8 mouse cellular contexts compared by ENCODE assay signal in genomic region chr11:69371601-69372000, GRCm38 (mm10). TPM values are rescaled to one million over a fixed set of nuclear protein-coding genes. Genes with fewer than 3 reads are reported as not detected.
A peak's percentile ranks its signal among the peaks of the same experiment; 100 is the strongest.
DNase-seq lines count a peak whose midpoint lies in the region; ATAC-seq and TF ChIP-seq lines count a peak whose summit lies in the region.

No protein-coding gene starts in this region.

- intact Hi-C loops in left cerebral cortex, postnatal 14 days (cut with DNase I), result no loop called here

- no peak for TF ChIP-seq POLR2A in limb, embryonic 14.5 days (IDR thresholded peaks at IDR 0.05; ENCODE audit: borderline replicate concordance, extremely low read depth, insufficient read depth, insufficient read length)
- no peak for TF ChIP-seq POLR2A in olfactory bulb, adult 2 months (IDR thresholded peaks at IDR 0.05; ENCODE audit: insufficient read depth, low read depth, low read length)

- peaks cover 57% of the 10 kb centered on the region for H3K4me1 ChIP-seq in megakaryocyte, embryonic 14.5 days
- H3K4me1 ChIP-seq in forebrain, embryonic 13.5 days, result peaks cover 51% of the 10 kb centered on the region
- peaks cover 21% of the 10 kb centered on the region for H3K4me1 ChIP-seq in limb, embryonic 14.5 days (ENCODE audit: control insufficient read depth, insufficient read depth, low read length)
- H3K4me1 ChIP-seq in olfactory bulb, adult 2 months (ENCODE audit: control insufficient read depth, insufficient read depth, low read length), result peaks cover 19% of the 10 kb centered on the region

- TF ChIP-seq CTCF in olfactory bulb, adult 2 months (IDR thresholded peaks at IDR 0.05; ENCODE audit: insufficient read depth, low read depth, low read length), result no peak

- peak overlapping the region; percentile 1 for H3K4me3 ChIP-seq in megakaryocyte, embryonic 14.5 days (replicated peaks)
- peak overlapping the region; percentile 18 for H3K4me3 ChIP-seq in forebrain, embryonic 13.5 days
- H3K4me3 ChIP-seq in limb, embryonic 14.5 days (replicated peaks; ENCODE audit: low read length), result no peak overlapping the region
- no peak overlapping the region for H3K4me3 ChIP-seq in olfactory bulb, adult 2 months (ENCODE audit: insufficient read depth, low read depth, low read length)

- peak overlapping the region; percentile 30; the same call in 1 of the 2 replicates for H3K9ac ChIP-seq in forebrain, embryonic 13.5 days
- H3K9ac ChIP-seq in limb, embryonic 14.5 days (ENCODE audit: low read depth, low read length, severe bottlenecking), result no peak overlapping the region

- peaks cover 65% of the 10 kb centered on the region for H3K27me3 ChIP-seq in megakaryocyte, embryonic 14.5 days (replicated peaks)
- H3K27me3 ChIP-seq in forebrain, embryonic 13.5 days, result no peaks in the 10 kb centered on the region
- H3K27me3 ChIP-seq in limb, embryonic 14.5 days (ENCODE audit: control insufficient read depth, insufficient read depth, low read length), result no peaks in the 10 kb centered on the region

- H3K27ac ChIP-seq in forebrain, embryonic 13.5 days, result peak overlapping the region; percentile 85
- H3K27ac ChIP-seq in limb, embryonic 14.5 days (replicated peaks; ENCODE audit: low read depth, low read length), result 0 out of 2 replicates have a peak overlapping the region, but pooled peaks have one; percentile 70
- peak overlapping the region; percentile 10; the same call in 1 of the 2 replicates for H3K27ac ChIP-seq in olfactory bulb, adult 2 months (ENCODE audit: insufficient read depth, low read depth, low read length)

- H3K9me3 ChIP-seq in megakaryocyte, embryonic 14.5 days, result no peaks in the 10 kb centered on the region
- H3K9me3 ChIP-seq in forebrain, embryonic 13.5 days (replicated peaks), result no peaks in the 10 kb centered on the region
- H3K9me3 ChIP-seq in limb, embryonic 14.5 days (ENCODE audit: control insufficient read depth, low read length), result no peaks in the 10 kb centered on the region

- no peak for ATAC-seq in megakaryocyte, adult 5-6 weeks (ENCODE audit: poor library complexity, severe bottlenecking)
- peak; percentile 25; the same call in 1 of the 2 replicates for ATAC-seq in forebrain, embryonic 13.5 days
- no peak for ATAC-seq in limb, embryonic 14.5 days (ENCODE audit: low FRiP score, low read depth)

- no peak for DNase-seq in limb, embryonic 14.5 days (ENCODE audit: low spot score)
- DNase-seq in left cerebral cortex, postnatal 14 days (ENCODE audit: low spot score in 2 of 2), result no peak
- DNase-seq in kidney, adult 9 months, result no peak
- no peak for DNase-seq in kidney, postnatal 14 days

- H3K4me2 ChIP-seq in forebrain, embryonic 13.5 days, result peak overlapping the region; percentile 45
- no peak overlapping the region for H3K4me2 ChIP-seq in limb, embryonic 14.5 days (replicated peaks; ENCODE audit: low read depth, low read length, severe bottlenecking)

- WGBS in forebrain, embryonic 13.5 days, result 32% methylated on average over 12 of the region's 12 CpGs
- 55% methylated on average over 12 of the region's 12 CpGs for WGBS in limb, embryonic 14.5 days
- WGBS in olfactory bulb, adult 2 months, result 35% methylated on average over 12 of the region's 12 CpGs

- H3K36me3 ChIP-seq in megakaryocyte, embryonic 14.5 days (replicated peaks; ENCODE audit: low read length), result no peaks in the 10 kb centered on the region
- H3K36me3 ChIP-seq in forebrain, embryonic 13.5 days (ENCODE audit: poor library complexity, severe bottlenecking), result 0 out of 2 replicates have a peak, but pooled peaks cover 5% of the 10 kb centered on the region
- H3K36me3 ChIP-seq in limb, embryonic 14.5 days (ENCODE audit: control insufficient read depth, insufficient read depth, low read length), result peaks cover 23% of the 10 kb centered on the region

RNA-seq across cellular contexts. Expression of gene Chd3, which starts 2.4 kb away (rescaled TPM):
- polyA plus RNA-seq in megakaryocyte, embryonic 14.5 days (2012; ENCODE audit: insufficient read depth, low replicate concordance), result 14.5 and 29.7 TPM in 2 replicates
- 13.6 and 13.9 TPM in 2 replicates for total RNA-seq in megakaryocyte, adult 5-6 weeks (2015)
- total RNA-seq in megakaryocyte, adult 5-6 weeks (2017), result 17.1 and 19.8 TPM in 2 replicates
- 104 and 106 TPM in 2 replicates for polyA plus RNA-seq in forebrain, embryonic 13.5 days (2015; fragmentation: Nextera tagmentation; extraction: Ambion mirVana)
- 425 and 497 TPM in 2 replicates for polyA plus RNA-seq in limb, embryonic 14.5 days (2012; rRNA removed)
- polyA plus RNA-seq in limb, embryonic 14.5 days (2014; fragmentation: Nextera tagmentation; extraction: Ambion mirVana), result 97.8 and 113 TPM in 2 replicates
- polyA plus RNA-seq in olfactory bulb, adult 2 months (2012; ENCODE audit: insufficient read depth, insufficient read length, low replicate concordance, missing spikeins), result 175 and 278 TPM in 2 replicates
- 100 to 1,000 TPM; 531 to 563 TPM for total RNA-seq in left cerebral cortex, postnatal 14 days (2021)

RNA-seq across cellular contexts. Expression of gene Naa38, which starts 23.7 kb away (rescaled TPM):
- polyA plus RNA-seq in megakaryocyte, embryonic 14.5 days (2012; ENCODE audit: insufficient read depth, low replicate concordance), result 33.8 and 159 TPM in 2 replicates
- total RNA-seq in megakaryocyte, adult 5-6 weeks (2015), result 90.6 and 105 TPM in 2 replicates
- 147 and 161 TPM in 2 replicates for total RNA-seq in megakaryocyte, adult 5-6 weeks (2017)
- polyA plus RNA-seq in forebrain, embryonic 13.5 days (2015; fragmentation: Nextera tagmentation; extraction: Ambion mirVana), result 100.0 and 108 TPM in 2 replicates
- 127 and 131 TPM in 2 replicates for polyA plus RNA-seq in limb, embryonic 14.5 days (2012; rRNA removed)
- 161 and 171 TPM in 2 replicates for polyA plus RNA-seq in limb, embryonic 14.5 days (2014; fragmentation: Nextera tagmentation; extraction: Ambion mirVana)
- polyA plus RNA-seq in olfactory bulb, adult 2 months (2012; ENCODE audit: insufficient read depth, insufficient read length, low replicate concordance, missing spikeins), result not detected in 2 replicates
- 100 to 1,000 TPM in 1 of 2 experiments, 10 to 100 TPM in 1; 92.0 to 106 TPM for total RNA-seq in left cerebral cortex, postnatal 14 days (2021)

RNA-seq across cellular contexts. Expression of gene Cyb5d1, which starts 23.8 kb away (rescaled TPM):
- 0.25 and 2.4 TPM in 2 replicates for polyA plus RNA-seq in megakaryocyte, embryonic 14.5 days (2012; ENCODE audit: insufficient read depth, low replicate concordance)
- 11.6 and 15.3 TPM in 2 replicates for total RNA-seq in megakaryocyte, adult 5-6 weeks (2015)
- total RNA-seq in megakaryocyte, adult 5-6 weeks (2017), result 24.0 and 28.1 TPM in 2 replicates
- 45.9 and 48.6 TPM in 2 replicates for polyA plus RNA-seq in forebrain, embryonic 13.5 days (2015; fragmentation: Nextera tagmentation; extraction: Ambion mirVana)
- 29.5 and 32.7 TPM in 2 replicates for polyA plus RNA-seq in limb, embryonic 14.5 days (2012; rRNA removed)
- polyA plus RNA-seq in limb, embryonic 14.5 days (2014; fragmentation: Nextera tagmentation; extraction: Ambion mirVana), result 22.3 and 27.3 TPM in 2 replicates
- not detected in 2 replicates for polyA plus RNA-seq in olfactory bulb, adult 2 months (2012; ENCODE audit: insufficient read depth, insufficient read length, low replicate concordance, missing spikeins)
- 10 to 100 TPM; 36.8 to 42.0 TPM for total RNA-seq in left cerebral cortex, postnatal 14 days (2021)

RNA-seq across cellular contexts. Expression of gene Tmem88, which starts 26.4 kb away (rescaled TPM):
- polyA plus RNA-seq in megakaryocyte, embryonic 14.5 days (2012; ENCODE audit: insufficient read depth, low replicate concordance), result 0.35 TPM in 1 of 2 replicates, not detected in the other
- 0.14 TPM in 1 of 2 replicates, not detected in the other for total RNA-seq in megakaryocyte, adult 5-6 weeks (2015)
- 0.18 TPM in 1 of 2 replicates, not detected in the other for total RNA-seq in megakaryocyte, adult 5-6 weeks (2017)
- 6.3 and 6.6 TPM in 2 replicates for polyA plus RNA-seq in forebrain, embryonic 13.5 days (2015; fragmentation: Nextera tagmentation; extraction: Ambion mirVana)
- polyA plus RNA-seq in limb, embryonic 14.5 days (2012; rRNA removed), result 17.0 and 23.7 TPM in 2 replicates
- polyA plus RNA-seq in limb, embryonic 14.5 days (2014; fragmentation: Nextera tagmentation; extraction: Ambion mirVana), result 18.7 and 18.9 TPM in 2 replicates
- polyA plus RNA-seq in olfactory bulb, adult 2 months (2012; ENCODE audit: insufficient read depth, insufficient read length, low replicate concordance, missing spikeins), result not detected in 2 replicates
- total RNA-seq in left cerebral cortex, postnatal 14 days (2021), result 1 to 10 TPM; 2.6 to 2.9 TPM

RNA-seq across cellular contexts. Expression of gene Rnf227, which starts 31.3 kb away (rescaled TPM):
- polyA plus RNA-seq in megakaryocyte, embryonic 14.5 days (2012; ENCODE audit: insufficient read depth, low replicate concordance), result not detected in 2 replicates
- total RNA-seq in megakaryocyte, adult 5-6 weeks (2015), result 3.7 and 8.1 TPM in 2 replicates
- total RNA-seq in megakaryocyte, adult 5-6 weeks (2017), result 7.2 and 8.7 TPM in 2 replicates
- 72.6 and 78.8 TPM in 2 replicates for polyA plus RNA-seq in forebrain, embryonic 13.5 days (2015; fragmentation: Nextera tagmentation; extraction: Ambion mirVana)
- 10.5 and 12.2 TPM in 2 replicates for polyA plus RNA-seq in limb, embryonic 14.5 days (2012; rRNA removed)
- 13.6 and 17.8 TPM in 2 replicates for polyA plus RNA-seq in limb, embryonic 14.5 days (2014; fragmentation: Nextera tagmentation; extraction: Ambion mirVana)
- polyA plus RNA-seq in olfactory bulb, adult 2 months (2012; ENCODE audit: insufficient read depth, insufficient read length, low replicate concordance, missing spikeins), result not detected in 2 replicates
- total RNA-seq in left cerebral cortex, postnatal 14 days (2021), result 100 to 1,000 TPM in 1 of 2 experiments, 10 to 100 TPM in 1; 95.7 to 101 TPM

Comparison
In these comparisons a context has a peak if more than half of its experiments do, and no peak if none do; other contexts are left out.
1. H3K4me3 ChIP-seq: peak in megakaryocyte, embryonic 14.5 days (single experiment) and forebrain, embryonic 13.5 days (single experiment); none in limb, embryonic 14.5 days (single experiment) and olfactory bulb, adult 2 months (single experiment).
2. H3K27ac ChIP-seq: peak in every context shown above with its lines; median percentile 85 in forebrain, embryonic 13.5 days; 70 in limb, embryonic 14.5 days; 10 in olfactory bulb, adult 2 months.
3. RNA of gene Naa38, which starts 23.7 kb away (polyA plus RNA-seq): 127 to 171 TPM in limb, embryonic 14.5 days, 33.8 to 159 TPM in megakaryocyte, embryonic 14.5 days and 100.0 to 108 TPM in forebrain, embryonic 13.5 days; not detected in olfactory bulb, adult 2 months; every median in the first group is over 10 times any median in the second.